Mouse (Mus musculus): ENCODE data around the gene Susd2.

DNA sequence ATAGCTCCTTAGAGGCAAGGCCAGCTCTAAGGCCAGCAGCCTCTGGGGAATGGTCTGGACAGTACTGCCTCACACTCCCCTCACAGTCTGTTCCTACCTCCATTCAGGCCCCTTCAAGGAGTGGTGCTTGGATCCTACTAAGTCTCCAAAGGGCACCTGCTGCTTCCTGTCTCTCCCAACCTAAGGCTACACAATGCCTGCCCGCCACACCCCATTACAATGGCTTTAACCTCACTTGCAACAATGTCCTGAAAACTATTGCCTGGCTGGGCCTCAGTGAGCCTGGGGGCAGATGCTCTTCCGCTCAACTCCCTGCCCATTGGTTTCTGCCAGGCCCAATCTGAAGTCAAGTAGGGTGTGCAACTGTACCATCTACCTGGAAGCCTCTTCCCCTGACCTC lies 44.8 kb upstream of the Susd2 start:
- TF ChIP-seq CTCF (IDR thresholded peaks at IDR 0.05; ENCODE audit: extremely low read depth, insufficient read depth, insufficient read length, insufficient replicate concordance) = no peak
- no peak for TF ChIP-seq POLR2A (IDR thresholded peaks at IDR 0.05; ENCODE audit: low read depth, low read length)

Data from spleen, adult 2 months (tissue).